Mouse (Mus musculus) heart, adult 11 months (tissue): ENCODE results near the gene Arnt2.

Experiments used
- DNase-seq: peaks from one replicate; pipeline ENCODE4 v3.0.0; 2022

The Arnt2 gene

GRCm38 (mm10) chr7:84284974-84285373, 125.0 kb downstream of the Arnt2 start:
- DNase-seq: no peak

- DNase-seq: no peak
These were observed 127.7 kb downstream of the Arnt2 start for GRCm38 (mm10) chr7:84282231-84282630.

GRCm38 (mm10) chr7:84279231-84279630, 130.7 kb downstream of the Arnt2 start:
- peak; percentile 96 for DNase-seq

- DNase-seq: no peak
These were observed 134.7 kb downstream of the Arnt2 start for GRCm38 (mm10) chr7:84275312-84275711.

- no peak for DNase-seq
These were observed 136.0 kb downstream of the Arnt2 start for GRCm38 (mm10) chr7:84273930-84274329.

GRCm38 (mm10) chr7:84272206-84272818, 137.7 kb downstream of the Arnt2 start:
- peak; percentile 97 for DNase-seq

GRCm38 (mm10) chr7:84271429-84271828, 138.5 kb downstream of the Arnt2 start:
- no peak for DNase-seq

- no peak for DNase-seq
These were observed 146.5 kb downstream of the Arnt2 start for GRCm38 (mm10) chr7:84263466-84263865.

- no peak for DNase-seq
These were observed 148.6 kb downstream of the Arnt2 start for GRCm38 (mm10) chr7:84261341-84261740.

GRCm38 (mm10) chr7:84260401-84260800, 149.6 kb downstream of the Arnt2 start:
- no peak for DNase-seq

GRCm38 (mm10) chr7:84259309-84259985, 150.5 kb downstream of the Arnt2 start:
- no peak for DNase-seq

- DNase-seq: no peak
These were observed 153.3 kb downstream of the Arnt2 start for GRCm38 (mm10) chr7:84256661-84257060.

GRCm38 (mm10) chr7:84256245-84256644, 153.7 kb downstream of the Arnt2 start:
- no peak for DNase-seq

GRCm38 (mm10) chr7:84254916-84255315, 155.1 kb downstream of the Arnt2 start:
- no peak for DNase-seq

- no peak for DNase-seq
These were observed 155.7 kb downstream of the Arnt2 start for GRCm38 (mm10) chr7:84254311-84254710.

GRCm38 (mm10) chr7:84251667-84252066, 158.3 kb downstream of the Arnt2 start:
- no peak for DNase-seq

GRCm38 (mm10) chr7:84250736-84251135, 159.2 kb downstream of the Arnt2 start:
- DNase-seq: peak; percentile 82

- peak; percentile 75 for DNase-seq
These were observed 160.0 kb downstream of the Arnt2 start for GRCm38 (mm10) chr7:84249951-84250350.

GRCm38 (mm10) chr7:84249381-84249780, 160.6 kb downstream of the Arnt2 start:
- peak; percentile 72 for DNase-seq

- peak; percentile 50 for DNase-seq
These were observed 161.9 kb downstream of the Arnt2 start for GRCm38 (mm10) chr7:84247960-84248665.

- DNase-seq: no peak
These were observed 163.1 kb downstream of the Arnt2 start for GRCm38 (mm10) chr7:84246878-84247277.

GRCm38 (mm10) chr7:84246093-84246492, 163.9 kb downstream of the Arnt2 start:
- DNase-seq: no peak

GRCm38 (mm10) chr7:84240406-84240805, 169.6 kb downstream of the Arnt2 start:
- DNase-seq: peak; percentile 79

- no peak for DNase-seq
These were observed 172.3 kb downstream of the Arnt2 start for GRCm38 (mm10) chr7:84237655-84238054.
